Mouse (Mus musculus) intestine, embryonic 16.5 days (tissue): Measurements from ENCODE around the gene Gtf3c5. TPM values are rescaled to one million over a fixed set of nuclear protein-coding genes. Genes with fewer than 3 reads are reported as not detected.

Source experiments
- ATAC-seq: fragments of 200-750 bp; cut with Nextera tagmentation; 2 replicates; pipeline ENCODE4 v1.8.0; 2017; ENCODE audit warnings: moderate TSS enrichment, moderate library complexity
- H3K27ac ChIP-seq: fragments of 300-500 bp; sonication (generic); 2 replicates; pipeline ENCODE4 v1.5.1; 2014; ENCODE audit warnings: mild to moderate bottlenecking, low read length
- H3K27me3 ChIP-seq: fragments of 300-500 bp; sonication (generic); replicated peaks from 2 replicates; pipeline ENCODE4 v1.6.1; 2014; ENCODE audit warnings: low read length, control low read depth, mixed read lengths; ENCODE audit not compliant: control insufficient read depth, insufficient read depth
- H3K36me3 ChIP-seq: fragments of 300-500 bp; sonication (generic); 2 replicates; pipeline ENCODE4 v1.6.1; 2014; ENCODE audit warnings: low read length, control low read depth; ENCODE audit not compliant: control insufficient read depth, insufficient read depth
- H3K4me1 ChIP-seq: fragments of 300-500 bp; sonication (generic); 2 replicates; pipeline ENCODE4 v1.6.1; 2014; ENCODE audit warnings: low read length, control low read depth, mixed read lengths; ENCODE audit not compliant: control insufficient read depth, insufficient read depth
- H3K4me2 ChIP-seq: fragments of 300-500 bp; sonication (generic); 2 replicates; pipeline ENCODE4 v1.6.1; 2014; ENCODE audit warnings: low read depth, low read length, control low read depth
- H3K4me3 ChIP-seq: fragments of 300-500 bp; sonication (generic); 2 replicates; pipeline ENCODE4 v1.5.1; 2014; ENCODE audit warnings: mild to moderate bottlenecking, low read length
- H3K9ac ChIP-seq: fragments of 300-500 bp; sonication (generic); 2 replicates; pipeline ENCODE4 v1.6.1; 2014; ENCODE audit warnings: low read depth, low read length
- H3K9me3 ChIP-seq: fragments of 300-500 bp; sonication (generic); 2 replicates; pipeline ENCODE4 v1.6.1; 2016; ENCODE audit warnings: low read length, control low read depth; ENCODE audit not compliant: control insufficient read depth
- WGBS: fragments of 180-500 bp; shearing (Covaris S2); extraction: QIAGEN DNeasy Blood & Tissue Kit; methylation state at CpG from one replicate; pipeline ENCODE4 v1.1.7; 2014; 5-methylcytosine and 5-hydroxymethylcytosine counted together
- polyA plus RNA-seq: library from polyadenylated mRNA; unstranded; fragments of >200 nt; fragmentation: Nextera tagmentation; extraction: Ambion mirVana; gene quantifications from 2 replicates; pipeline ENCODE4 v1.2.1, GENCODE M21; 2015

Gtf3c5 gene
- polyA plus RNA-seq, 1 experiment from 2014 or later: 32.2 TPM

GRCm38 (mm10) chr2:28621111-28621510 is 37.6 kb upstream of the Gtf3c5 start:
- 0 out of 2 replicates have a peak, but pooled peaks cover 3% of the 10 kb centered on the region for H3K4me1 ChIP-seq
- 23% methylated on average over 2 of the region's 2 CpGs for WGBS
- H3K4me3 ChIP-seq: no peak overlapping the region
- H3K9me3 ChIP-seq: no peaks in the 10 kb centered on the region
- ATAC-seq: no peak
- peaks cover 10% of the 10 kb centered on the region for H3K27me3 ChIP-seq
- H3K9ac ChIP-seq: no peak overlapping the region
- no peak overlapping the region for H3K27ac ChIP-seq
- no peaks in the 10 kb centered on the region for H3K36me3 ChIP-seq
- no peak overlapping the region for H3K4me2 ChIP-seq

DNA sequence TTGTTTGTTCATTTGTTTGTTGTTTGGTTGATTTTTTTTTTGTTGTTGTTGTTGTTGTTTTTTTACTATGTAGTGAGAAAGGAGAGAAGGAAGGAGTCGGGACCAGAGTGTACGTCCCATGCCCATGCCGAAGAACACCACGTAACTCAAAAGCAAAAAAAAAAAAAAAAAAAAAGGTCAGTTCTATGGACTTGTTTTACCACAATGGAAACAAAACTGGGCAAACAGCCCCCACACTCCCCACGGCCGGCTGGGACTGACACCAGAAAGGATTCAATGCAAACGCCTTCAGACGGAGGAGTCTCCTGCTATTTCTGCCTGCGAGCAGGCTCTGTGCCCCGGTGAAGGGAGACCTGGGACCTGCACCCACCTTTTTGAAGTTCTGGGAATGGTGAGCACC is 37.0 kb upstream of the Gtf3c5 start:
- no peak for ATAC-seq
- Histone ChIP-seq H3K27ac (no peak overlapping the region), H3K4me3 (no peak overlapping the region), H3K9ac (no peak overlapping the region), H3K36me3 (no peaks in the 10 kb centered on the region), H3K4me2 (no peak overlapping the region), H3K27me3 (peaks cover 10% of the 10 kb centered on the region), H3K4me1 (0 out of 2 replicates have a peak, but pooled peaks cover 3% of the 10 kb centered on the region), H3K9me3 (no peaks in the 10 kb centered on the region)
- WGBS: 60% methylated on average over 10 of the region's 10 CpGs

GRCm38 (mm10) chr2:28619369-28619768 is 35.8 kb upstream of the Gtf3c5 start:
- no peak overlapping the region for H3K27ac ChIP-seq
- no peaks in the 10 kb centered on the region for H3K9me3 ChIP-seq
- peaks cover 10% of the 10 kb centered on the region for H3K27me3 ChIP-seq
- 0 out of 2 replicates have a peak, but pooled peaks cover 3% of the 10 kb centered on the region for H3K4me1 ChIP-seq
- H3K36me3 ChIP-seq: no peaks in the 10 kb centered on the region
- H3K9ac ChIP-seq: no peak overlapping the region
- WGBS: 89% methylated on average over 6 of the region's 6 CpGs
- no peak overlapping the region for H3K4me2 ChIP-seq
- no peak for ATAC-seq
- no peak overlapping the region for H3K4me3 ChIP-seq

GRCm38 (mm10) chr2:28618777-28619336 is 35.3 kb upstream of the Gtf3c5 start:
- WGBS: 76% methylated on average over 6 of the region's 6 CpGs

GRCm38 (mm10) chr2:28617498-28618486 is 34.2 kb upstream of the Gtf3c5 start:
- no peak overlapping the region for H3K27ac ChIP-seq
- peaks cover 10% of the 10 kb centered on the region for H3K27me3 ChIP-seq
- no peaks in the 10 kb centered on the region for H3K9me3 ChIP-seq
- 0 out of 2 replicates have a peak, but pooled peaks cover 3% of the 10 kb centered on the region for H3K4me1 ChIP-seq
- H3K4me2 ChIP-seq: no peak overlapping the region
- WGBS: 80% methylated on average over 8 of the region's 8 CpGs
- no peaks in the 10 kb centered on the region for H3K36me3 ChIP-seq
- no peak overlapping the region for H3K9ac ChIP-seq
- no peak overlapping the region for H3K4me3 ChIP-seq
- no peak for ATAC-seq

More at GRCm38 (mm10) chr2:28618777-28619336, 35.3 kb upstream of the Gtf3c5 start:
- H3K36me3 ChIP-seq: no peaks in the 10 kb centered on the region
- peaks cover 10% of the 10 kb centered on the region for H3K27me3 ChIP-seq
- no peak overlapping the region for H3K4me2 ChIP-seq
- no peak overlapping the region for H3K4me3 ChIP-seq
- no peak overlapping the region for H3K9ac ChIP-seq
- H3K4me1 ChIP-seq: 0 out of 2 replicates have a peak, but pooled peaks cover 3% of the 10 kb centered on the region
- no peaks in the 10 kb centered on the region for H3K9me3 ChIP-seq
- no peak overlapping the region for H3K27ac ChIP-seq
- ATAC-seq: no peak

DNA sequence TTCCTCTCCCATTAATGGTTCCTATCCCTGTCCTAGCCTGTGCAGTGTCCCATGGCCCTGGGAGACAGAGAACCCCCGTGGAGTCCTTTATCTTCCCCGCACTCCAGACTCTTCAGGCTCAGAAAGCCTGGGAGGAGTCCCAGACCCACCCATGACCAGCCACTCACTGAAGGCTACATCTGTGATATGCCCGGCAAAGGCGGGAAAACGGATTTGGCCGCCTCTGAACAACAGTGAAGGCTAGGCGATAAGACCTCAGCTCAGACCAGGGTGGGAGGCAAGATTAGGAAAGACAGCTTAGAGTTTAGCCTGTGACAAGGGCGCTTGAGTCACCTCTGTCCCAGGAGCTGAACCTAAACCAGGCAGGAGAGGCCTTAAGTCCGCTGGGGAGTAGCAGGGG is 33.3 kb upstream of the Gtf3c5 start:
- 76% methylated on average over 9 of the region's 9 CpGs for WGBS

GRCm38 (mm10) chr2:28616358-28616757 is 32.8 kb upstream of the Gtf3c5 start:
- H3K4me3 ChIP-seq: no peak overlapping the region
- H3K27me3 ChIP-seq: peaks cover 8% of the 10 kb centered on the region
- no peaks in the 10 kb centered on the region for H3K36me3 ChIP-seq
- H3K27ac ChIP-seq: no peak overlapping the region
- 34% methylated on average over 5 of the region's 5 CpGs for WGBS
- ATAC-seq: no peak
- no peaks in the 10 kb centered on the region for H3K9me3 ChIP-seq
- H3K9ac ChIP-seq: no peak overlapping the region
- H3K4me2 ChIP-seq: no peak overlapping the region
- H3K4me1 ChIP-seq: no peaks in the 10 kb centered on the region

More for the DNA sequence above, 33.3 kb upstream of the Gtf3c5 start:
- no peaks in the 10 kb centered on the region for H3K36me3 ChIP-seq
- H3K27ac ChIP-seq: no peak overlapping the region
- H3K4me3 ChIP-seq: no peak overlapping the region
- no peak overlapping the region for H3K9ac ChIP-seq
- H3K4me1 ChIP-seq: 0 out of 2 replicates have a peak, but pooled peaks cover 3% of the 10 kb centered on the region
- peaks cover 8% of the 10 kb centered on the region for H3K27me3 ChIP-seq
- no peak overlapping the region for H3K4me2 ChIP-seq
- no peaks in the 10 kb centered on the region for H3K9me3 ChIP-seq
- ATAC-seq: peak; percentile 74

DNA sequence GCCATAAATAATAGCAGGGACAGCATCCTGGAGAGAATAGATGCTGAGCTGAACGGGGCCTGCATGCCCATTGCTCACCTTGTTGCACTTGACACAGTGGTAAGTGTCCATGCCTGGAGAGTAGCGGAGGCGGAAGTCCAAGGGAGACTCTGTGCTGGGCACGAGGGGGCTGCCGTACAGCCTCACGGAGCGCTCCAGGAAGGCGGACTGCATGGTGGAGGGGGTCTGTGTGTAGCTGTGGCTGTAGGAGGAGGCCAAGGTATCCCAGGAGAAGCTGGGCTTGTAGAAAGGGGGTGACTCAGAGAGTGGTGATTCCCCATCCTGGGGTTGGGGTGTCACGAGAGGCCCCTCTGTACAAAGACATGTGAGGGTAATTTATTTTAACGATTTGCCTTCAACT is 30.0 kb upstream of the Gtf3c5 start:
- no peak overlapping the region for H3K27ac ChIP-seq
- no peak overlapping the region for H3K4me2 ChIP-seq
- no peak overlapping the region for H3K9ac ChIP-seq
- H3K27me3 ChIP-seq: no peaks in the 10 kb centered on the region
- no peak overlapping the region for H3K4me3 ChIP-seq
- 90% methylated on average over 10 of the region's 10 CpGs for WGBS
- no peaks in the 10 kb centered on the region for H3K4me1 ChIP-seq
- H3K9me3 ChIP-seq: no peaks in the 10 kb centered on the region
- H3K36me3 ChIP-seq: no peaks in the 10 kb centered on the region
- no peak for ATAC-seq

DNA sequence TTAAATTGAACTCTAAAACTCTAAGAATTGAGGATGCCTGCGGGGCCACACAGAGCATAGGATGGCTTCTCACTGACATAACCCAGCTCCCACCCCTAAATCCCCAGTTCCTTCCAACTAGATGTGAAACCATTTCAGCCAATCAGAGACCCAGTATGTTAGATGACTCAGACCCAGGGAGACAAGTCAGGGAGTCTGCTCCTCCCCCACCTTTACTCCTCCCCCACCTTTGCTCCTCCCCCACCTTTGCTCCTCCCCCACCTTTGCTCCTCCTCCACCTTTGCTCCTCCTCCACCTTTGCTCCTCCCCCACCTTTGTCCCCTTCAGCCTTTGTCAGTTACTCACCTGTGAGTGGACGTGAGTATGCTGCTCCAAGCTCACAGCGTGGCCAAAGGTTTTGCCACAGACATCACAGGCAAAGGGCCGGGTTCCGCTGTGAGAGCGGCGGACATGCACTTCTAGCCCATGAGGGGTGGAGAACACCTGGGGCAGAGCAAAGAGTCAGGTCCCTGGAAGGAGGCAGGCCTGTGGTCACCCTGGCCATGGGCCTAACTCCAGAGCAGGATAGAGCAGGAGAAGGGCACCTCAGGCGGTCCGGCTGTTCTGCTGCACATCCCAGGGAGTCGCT is 29.0 kb upstream of the Gtf3c5 start:
- Histone ChIP-seq H3K9me3 (no peaks in the 10 kb centered on the region), H3K36me3 (no peaks in the 10 kb centered on the region), H3K4me3 (no peak overlapping the region), H3K27me3 (no peaks in the 10 kb centered on the region), H3K4me1 (no peaks in the 10 kb centered on the region; the same call in 1 of the 2 replicates), H3K9ac (0 out of 2 replicates have a peak overlapping the region, but pooled peaks have one; percentile 8), H3K4me2 (no peak overlapping the region), H3K27ac (no peak overlapping the region)
- no peak for ATAC-seq
- WGBS: 75% methylated on average over 10 of the region's 10 CpGs
